Mouse (Mus musculus) small intestine, adult 2 months (tissue): Measurements from ENCODE around the gene Tchhl1.

Experiments used
- CTCF ChIP-seq: fragments of 200-500 bp; IDR thresholded peaks from 2 replicates; pipeline ENCODE4 v1.5.1; 2012; ENCODE audit warnings: low read depth, mild to moderate bottlenecking, control low read depth, inconsistent platforms, low read length, moderate library complexity, mixed read lengths; ENCODE audit not compliant: insufficient replicate concordance, insufficient read length; ENCODE audit errors: extremely low read depth
- POLR2A ChIP-seq: fragments of 200-500 bp; IDR thresholded peaks from 2 replicates; pipeline ENCODE4 v1.6.1; 2012; ENCODE audit warnings: low read depth, mild to moderate bottlenecking, control low read depth, inconsistent platforms, low read length, moderate library complexity

DNA sequence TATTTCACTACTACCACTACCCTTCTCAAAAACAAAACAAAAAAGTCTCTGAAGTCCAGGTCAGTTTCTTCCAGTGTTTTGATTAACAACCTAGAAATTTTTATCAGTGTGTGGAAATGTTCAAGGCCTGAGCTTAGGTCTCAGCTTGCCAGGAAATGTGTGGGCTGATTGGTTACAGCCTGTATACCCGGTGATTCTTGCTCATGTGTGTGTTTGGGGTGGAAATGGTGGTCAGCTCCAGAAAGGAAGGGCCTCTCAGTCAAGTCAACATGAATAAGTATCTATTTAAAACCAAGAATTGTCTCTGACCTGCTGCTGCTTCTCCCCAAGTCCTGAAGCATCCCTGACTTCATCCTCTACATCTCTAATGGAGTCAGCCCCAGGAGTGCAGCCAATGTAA is 40.7 kb downstream of the Tchhl1 start:
- TF ChIP-seq CTCF: no peak
- no peak for TF ChIP-seq POLR2A
